ENCODE assay signal across 15 mouse cellular contexts in the genomic region with DNA sequence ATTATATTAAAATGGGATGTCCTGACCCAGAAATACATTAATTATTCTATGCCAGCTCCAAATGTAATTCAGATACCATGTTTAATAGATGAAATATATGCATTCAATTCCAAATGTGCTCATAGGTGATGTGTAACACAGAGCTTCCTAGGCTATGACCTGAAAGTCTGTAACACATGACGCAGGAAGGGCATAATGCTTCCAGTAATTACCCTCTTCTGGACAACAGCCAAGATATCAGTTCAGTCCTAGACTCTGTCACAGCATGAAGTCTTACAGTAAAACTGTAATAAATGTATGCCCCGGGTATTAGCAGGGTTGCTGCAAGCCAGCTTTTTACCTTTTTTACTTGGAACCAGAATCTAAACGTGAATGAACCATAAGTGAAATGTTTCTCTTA.
"Had no signal": no experiment of that assay in that cellular context is flagged by ENCODE, and none has a peak within 500 bp of the region (broad histone marks: within the 10 kb centered on the region; RNA-seq: fewer than 3 reads in every experiment).

No protein-coding gene starts in this region.

- H3K36me3 ChIP-seq: limb, embryonic 12.5 days; liver, embryonic 15.5 days; midbrain, embryonic 13.5 days had no signal

- DNase-seq: kidney, adult 8-10 months; kidney, postnatal 36 days; layer of hippocampus, adult 9-11 months; layer of hippocampus, postnatal 36 days; lung, adult 2 months; lung, postnatal 36 days; right cerebral cortex, postnatal 25 days; thymus, postnatal 36 days had no signal

- H3K4me2 ChIP-seq: limb, embryonic 12.5 days; liver, embryonic 11.5 days; liver, embryonic 15.5 days; midbrain, embryonic 13.5 days had no signal

- H3K9me3 ChIP-seq: limb, embryonic 12.5 days; liver, embryonic 15.5 days; midbrain, embryonic 13.5 days had no signal

- H3K27me3 ChIP-seq: limb, embryonic 12.5 days; liver, embryonic 15.5 days; midbrain, embryonic 13.5 days had no signal

- H3K4me1 ChIP-seq: limb, embryonic 12.5 days; liver, embryonic 15.5 days; midbrain, embryonic 13.5 days had no signal

- ATAC-seq: intestine, postnatal 0 days; lung, postnatal 0 days; midbrain, embryonic 13.5 days had no signal

- H3K27ac ChIP-seq: kidney, postnatal 0 days; limb, embryonic 12.5 days; liver, embryonic 15.5 days; midbrain, embryonic 13.5 days had no signal

- H3K4me3 ChIP-seq: limb, embryonic 12.5 days; liver, embryonic 15.5 days; midbrain, embryonic 13.5 days had no signal

- H3K9ac ChIP-seq: limb, embryonic 12.5 days; liver, embryonic 15.5 days; midbrain, embryonic 13.5 days had no signal
